Mouse (Mus musculus) midbrain, embryonic 10.5 days (tissue): ENCODE results near the gene Cmtm1. TPM values are rescaled to one million over a fixed set of nuclear protein-coding genes. Genes with fewer than 3 reads are reported as not detected.
A peak's percentile ranks its signal among the peaks of the same experiment; 100 is the strongest.
"Not testable (repeated sequence)": the region's sequence is repeated elsewhere in the genome, so short reads cannot be mapped to it uniquely, and the experiment has no call there.

Source experiments
- DNase-seq: peaks from one replicate; pipeline ENCODE4 v3.0.0-alpha.2; 2017; ENCODE audit warnings: low spot score
- H3K27ac ChIP-seq: fragments of 300-500 bp; sonication (generic); replicated peaks from 2 replicates; pipeline ENCODE4 v1.5.1; 2016; ENCODE audit warnings: mild to moderate bottlenecking
- H3K27me3 ChIP-seq: fragments of 300-500 bp; sonication (generic); 2 replicates; pipeline ENCODE4 v1.6.1; 2016; ENCODE audit warnings: low read depth, mild to moderate bottlenecking; ENCODE audit not compliant: poor library complexity, severe bottlenecking
- H3K36me3 ChIP-seq: fragments of 300-500 bp; sonication (generic); 2 replicates; pipeline ENCODE4 v1.6.1; 2016; ENCODE audit warnings: mild to moderate bottlenecking, moderate library complexity
- H3K4me1 ChIP-seq: fragments of 300-500 bp; sonication (generic); 2 replicates; pipeline ENCODE4 v1.6.1; 2016
- H3K4me3 ChIP-seq: fragments of 300-500 bp; sonication (generic); 2 replicates; pipeline ENCODE4 v1.5.1; 2016; ENCODE audit warnings: mild to moderate bottlenecking, moderate library complexity
- H3K9me3 ChIP-seq: fragments of 300-500 bp; sonication (generic); replicated peaks from 2 replicates; pipeline ENCODE4 v1.6.1; 2016; ENCODE audit warnings: mild to moderate bottlenecking
- WGBS: fragments of 180-500 bp; shearing (Covaris S2); methylation state at CpG from one replicate; pipeline ENCODE4 v1.1.7; 2016; 5-methylcytosine and 5-hydroxymethylcytosine counted together
- polyA plus RNA-seq: library from polyadenylated mRNA; unstranded; fragments of >200 nt; fragmentation: Nextera tagmentation; extraction: Ambion mirVana; gene quantifications from 2 replicates; pipeline ENCODE4 v1.2.1, GENCODE M21; 2016

Gene Cmtm1
- polyA plus RNA-seq = not detected in 2 replicates

DNA sequence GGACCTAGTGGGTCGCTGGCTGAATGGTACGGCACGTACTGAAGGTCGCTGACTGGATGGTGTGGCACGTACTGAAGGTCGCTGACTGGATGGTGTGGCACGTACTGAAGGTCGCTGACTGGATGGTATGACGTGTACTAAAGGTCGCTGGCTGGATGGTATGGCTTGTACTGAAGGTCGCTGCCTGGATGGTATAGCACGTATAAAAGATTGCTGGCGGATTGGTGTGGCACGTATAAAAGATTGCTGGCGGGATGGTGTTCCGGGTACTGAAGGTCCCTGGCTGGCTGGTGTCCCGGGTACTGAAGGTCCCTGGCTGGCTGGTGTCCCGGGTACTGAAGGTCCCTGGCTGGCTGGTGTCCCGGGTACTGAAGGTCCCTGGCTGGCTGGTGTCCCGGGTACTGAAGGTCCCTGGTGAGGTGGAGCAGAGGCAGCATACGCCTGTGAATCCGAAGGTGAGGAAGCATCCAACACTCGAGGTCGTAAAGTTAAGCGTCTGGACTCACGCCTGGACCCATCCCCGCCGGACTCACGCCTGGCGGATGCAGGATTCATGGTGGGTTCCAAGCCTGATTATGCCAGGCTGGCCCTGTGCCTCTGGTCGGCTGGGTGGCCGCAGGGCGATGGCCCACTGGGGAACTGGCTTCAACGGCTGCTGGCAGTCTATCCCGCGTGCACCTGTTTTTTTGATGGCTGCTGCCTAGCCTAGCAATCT, at the start of gene Cmtm1, which contains the start of gene Gm45711:
Gene Cmtm1 (minus strand): TSS at position 705 of the 715 bp plus-strand sequence.
Gene Gm45711 (minus strand): TSS at position 641 of the 715 bp plus-strand sequence.
- not testable (repeated sequence) for DNase-seq, H3K4me1 ChIP-seq, H3K27ac ChIP-seq, H3K4me3 ChIP-seq, H3K27me3 ChIP-seq, H3K36me3 ChIP-seq, H3K9me3 ChIP-seq
- WGBS = 91% methylated on average over 36 of the region's 36 CpGs

- WGBS = 79% methylated on average over 3 of the region's 3 CpGs
- peaks cover 16% of the 10 kb centered on the region for H3K4me1 ChIP-seq
- H3K4me3 ChIP-seq = no peak overlapping the region
- H3K36me3 ChIP-seq = peaks cover 28% of the 10 kb centered on the region
- no peak for DNase-seq
- H3K9me3 ChIP-seq = no peaks in the 10 kb centered on the region
- H3K27me3 ChIP-seq = no peaks in the 10 kb centered on the region
- no peak overlapping the region for H3K27ac ChIP-seq
Measured at GRCm38 (mm10) chr8:104358637-104359036, 48.7 kb upstream of the Cmtm1 start.

- no peaks in the 10 kb centered on the region for H3K27me3 ChIP-seq
- H3K4me1 ChIP-seq = peaks cover 16% of the 10 kb centered on the region
- H3K9me3 ChIP-seq = no peaks in the 10 kb centered on the region
- H3K36me3 ChIP-seq = peaks cover 32% of the 10 kb centered on the region
- H3K4me3 ChIP-seq = no peak overlapping the region
- H3K27ac ChIP-seq = no peak overlapping the region
- 94% methylated on average over 10 of the region's 10 CpGs for WGBS
- DNase-seq = no peak
Measured at GRCm38 (mm10) chr8:104354504-104354903, 44.6 kb upstream of the Cmtm1 start.

GRCm38 (mm10) chr8:104353186-104353585, 43.2 kb upstream of the Cmtm1 start:
- Histone ChIP-seq H3K27ac (peak overlapping the region; percentile 1; the same call in 1 of the 2 replicates), H3K4me3 (no peak overlapping the region), H3K9me3 (no peaks in the 10 kb centered on the region), H3K36me3 (peaks cover 32% of the 10 kb centered on the region), H3K4me1 (peaks cover 8% of the 10 kb centered on the region; the same call in 1 of the 2 replicates), H3K27me3 (no peaks in the 10 kb centered on the region)
- 70% methylated on average over 5 of the region's 5 CpGs for WGBS
- no peak for DNase-seq

GRCm38 (mm10) chr8:104350047-104350446, 40.1 kb upstream of the Cmtm1 start:
- Histone ChIP-seq H3K27me3 (no peaks in the 10 kb centered on the region), H3K36me3 (peaks cover 33% of the 10 kb centered on the region), H3K27ac (no peak overlapping the region), H3K9me3 (no peaks in the 10 kb centered on the region), H3K4me1 (peaks cover 19% of the 10 kb centered on the region; the same call in 1 of the 2 replicates), H3K4me3 (no peak overlapping the region)
- 85% methylated on average over 13 of the region's 13 CpGs for WGBS
- no peak for DNase-seq

GRCm38 (mm10) chr8:104348971-104349370, 39.0 kb upstream of the Cmtm1 start:
- Histone ChIP-seq H3K27ac (no peak overlapping the region), H3K36me3 (peaks cover 27% of the 10 kb centered on the region), H3K9me3 (no peaks in the 10 kb centered on the region), H3K4me3 (no peak overlapping the region), H3K4me1 (peaks cover 20% of the 10 kb centered on the region), H3K27me3 (no peaks in the 10 kb centered on the region)
- no peak for DNase-seq
- 89% methylated on average over 5 of the region's 5 CpGs for WGBS

GRCm38 (mm10) chr8:104346706-104347105, 36.8 kb upstream of the Cmtm1 start:
- WGBS = 59% methylated on average over 12 of the region's 12 CpGs
- no peaks in the 10 kb centered on the region for H3K27me3 ChIP-seq
- peak overlapping the region; percentile 38; the same call in 1 of the 2 replicates for H3K27ac ChIP-seq
- H3K36me3 ChIP-seq = peaks cover 26% of the 10 kb centered on the region
- H3K4me3 ChIP-seq = no peak overlapping the region
- DNase-seq = no peak
- no peaks in the 10 kb centered on the region for H3K9me3 ChIP-seq
- H3K4me1 ChIP-seq = peaks cover 20% of the 10 kb centered on the region

DNA sequence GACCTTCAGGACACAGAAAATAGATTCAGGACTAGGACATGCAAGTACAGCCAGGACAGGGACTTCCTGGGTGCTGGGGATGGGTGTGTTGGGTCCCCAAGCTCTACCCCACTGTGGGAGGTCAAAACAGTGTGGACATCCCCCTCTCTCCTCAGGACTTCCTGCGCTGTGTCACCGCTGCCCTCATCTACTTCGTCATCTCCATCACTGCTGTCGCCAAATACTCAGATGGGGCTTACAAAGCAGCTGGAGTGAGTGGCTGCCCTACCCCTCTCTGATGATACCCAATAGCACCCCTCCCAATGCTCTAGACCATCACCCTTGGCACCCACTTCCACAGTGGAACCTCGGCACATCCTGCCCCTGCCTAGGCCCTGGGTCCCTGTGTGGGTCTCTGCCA, 34.7 kb upstream of the Cmtm1 start:
- Histone ChIP-seq H3K9me3 (no peaks in the 10 kb centered on the region), H3K4me3 (no peak overlapping the region), H3K4me1 (peaks cover 37% of the 10 kb centered on the region), H3K36me3 (peaks cover 23% of the 10 kb centered on the region), H3K27ac (no peak overlapping the region), H3K27me3 (no peaks in the 10 kb centered on the region)
- 94% methylated on average over 5 of the region's 5 CpGs for WGBS
- DNase-seq = no peak

DNA sequence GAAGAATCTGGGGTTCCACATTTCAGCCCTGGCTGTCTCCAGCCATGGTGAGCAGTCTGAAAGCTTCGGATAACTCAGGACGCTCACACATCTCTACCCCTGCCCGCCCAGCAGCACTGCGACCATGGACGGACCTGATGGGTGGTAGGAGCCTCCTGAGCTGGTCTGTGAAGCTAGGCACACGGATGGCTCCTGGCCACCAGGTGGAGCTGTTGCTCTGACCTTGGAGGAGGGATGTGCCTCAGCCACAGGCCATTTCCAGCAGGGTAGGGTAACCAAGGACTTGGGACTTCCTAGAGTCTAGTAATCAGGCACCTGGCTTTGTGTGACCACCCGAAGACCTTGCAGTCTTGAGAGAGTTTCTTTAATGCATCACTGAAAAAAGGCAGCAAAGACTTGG, 34.0 kb upstream of the Cmtm1 start:
- Histone ChIP-seq H3K27me3 (no peaks in the 10 kb centered on the region), H3K27ac (no peak overlapping the region), H3K4me1 (peaks cover 43% of the 10 kb centered on the region), H3K9me3 (no peaks in the 10 kb centered on the region), H3K36me3 (peaks cover 23% of the 10 kb centered on the region), H3K4me3 (no peak overlapping the region)
- DNase-seq = peak; percentile 84
- WGBS = 10% methylated on average over 7 of the region's 7 CpGs

- Histone ChIP-seq H3K36me3 (peaks cover 17% of the 10 kb centered on the region), H3K27ac (no peak overlapping the region), H3K4me1 (peaks cover 41% of the 10 kb centered on the region), H3K9me3 (no peaks in the 10 kb centered on the region), H3K4me3 (no peak overlapping the region), H3K27me3 (no peaks in the 10 kb centered on the region)
- DNase-seq = no peak
- WGBS = 88% methylated on average over 5 of the region's 5 CpGs
Measured at GRCm38 (mm10) chr8:104342426-104342825, 32.5 kb upstream of the Cmtm1 start.

- no peaks in the 10 kb centered on the region for H3K27me3 ChIP-seq
- peak overlapping the region; percentile 70 for H3K4me3 ChIP-seq
- WGBS = 44% methylated on average over 6 of the region's 6 CpGs
- peaks cover 10% of the 10 kb centered on the region; the same call in 1 of the 2 replicates for H3K36me3 ChIP-seq
- no peaks in the 10 kb centered on the region for H3K9me3 ChIP-seq
- H3K27ac ChIP-seq = peak overlapping the region; percentile 92
- no peak for DNase-seq
- H3K4me1 ChIP-seq = peaks cover 36% of the 10 kb centered on the region
Measured at GRCm38 (mm10) chr8:104341678-104342077, 31.7 kb upstream of the Cmtm1 start.

DNA sequence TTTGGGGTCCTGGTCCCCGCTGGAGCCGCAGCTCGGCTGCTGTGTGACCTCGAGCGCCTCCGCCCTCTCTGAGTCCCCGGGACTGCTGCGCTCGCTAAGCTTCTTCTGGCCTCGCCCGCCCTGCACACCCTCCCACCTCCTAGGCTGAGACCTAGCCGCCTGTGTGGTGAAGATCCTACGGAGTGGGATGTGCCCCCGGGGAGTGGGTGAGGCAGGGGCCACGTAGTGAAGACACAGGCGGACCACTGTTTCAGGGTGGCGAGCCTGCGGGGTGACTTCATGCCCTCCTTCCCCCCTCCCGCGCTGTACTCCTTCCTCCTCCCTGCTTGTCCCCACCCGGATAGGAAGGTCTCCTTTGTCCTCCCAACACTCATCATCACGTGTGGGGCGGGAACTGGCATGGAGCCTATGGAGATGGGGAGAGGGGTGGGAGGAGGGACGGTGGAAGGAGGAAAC, 31.2 kb upstream of the Cmtm1 start:
- peaks cover 4% of the 10 kb centered on the region; the same call in 1 of the 2 replicates for H3K36me3 ChIP-seq

More for the DNA sequence above, 31.2 kb upstream of the Cmtm1 start:
- peaks cover 33% of the 10 kb centered on the region for H3K4me1 ChIP-seq
- under 1% methylated on average over 24 of the region's 24 CpGs for WGBS
- H3K27me3 ChIP-seq = no peaks in the 10 kb centered on the region
- peak; percentile 74 for DNase-seq
- H3K9me3 ChIP-seq = no peaks in the 10 kb centered on the region
- peak overlapping the region; percentile 70 for H3K4me3 ChIP-seq
- H3K27ac ChIP-seq = peak overlapping the region; percentile 92
